Mouse (Mus musculus) hindbrain, embryonic 14.5 days (tissue): ENCODE measurements around the gene Ssr2. TPM values are rescaled to one million over a fixed set of nuclear protein-coding genes. Genes with fewer than 3 reads are reported as not detected.
A peak's percentile ranks its signal among the peaks of the same experiment; 100 is the strongest.

Experiments
- ATAC-seq: fragments of 200-750 bp; cut with Nextera tagmentation; 2 replicates; pipeline ENCODE4 v1.8.0; 2017; ENCODE audit warnings: moderate number of reproducible peaks, mild to moderate bottlenecking, moderate TSS enrichment, moderate library complexity; ENCODE audit not compliant: low FRiP score
- DNase-seq: peaks from one replicate; pipeline ENCODE4 v3.0.0-alpha.2; 2015; ENCODE audit warnings: low spot score
- H3K27ac ChIP-seq: fragments of 300-500 bp; sonication (generic); 2 replicates; pipeline ENCODE4 v1.5.1; 2014; ENCODE audit warnings: mild to moderate bottlenecking, moderate library complexity
- H3K27me3 ChIP-seq: fragments of 300-500 bp; sonication (generic); 2 replicates; pipeline ENCODE4 v1.6.1; 2014; ENCODE audit warnings: mild to moderate bottlenecking, low read length, mixed read lengths; ENCODE audit not compliant: control insufficient read depth, insufficient read depth
- H3K36me3 ChIP-seq: fragments of 300-500 bp; sonication (generic); replicated peaks from 2 replicates; pipeline ENCODE4 v1.6.1; 2014; ENCODE audit not compliant: control insufficient read depth, insufficient read depth
- H3K4me1 ChIP-seq: fragments of 300-500 bp; sonication (generic); replicated peaks from 2 replicates; pipeline ENCODE4 v1.6.1; 2014; ENCODE audit warnings: antibody characterized with exemption, low read length, mixed read lengths; ENCODE audit not compliant: control insufficient read depth, insufficient read depth
- H3K4me2 ChIP-seq: fragments of 300-500 bp; sonication (generic); replicated peaks from 2 replicates; pipeline ENCODE4 v1.6.1; 2014; ENCODE audit warnings: mild to moderate bottlenecking, moderate library complexity
- H3K4me3 ChIP-seq: fragments of 300-500 bp; sonication (generic); replicated peaks from 2 replicates; pipeline ENCODE4 v1.5.1; 2014; ENCODE audit warnings: mild to moderate bottlenecking, low read length
- H3K9ac ChIP-seq: fragments of 300-500 bp; sonication (generic); 2 replicates; pipeline ENCODE4 v1.6.1; 2014
- H3K9me3 ChIP-seq: fragments of 300-500 bp; sonication (generic); 2 replicates; pipeline ENCODE4 v1.6.1; 2016; ENCODE audit warnings: low read length; ENCODE audit not compliant: control insufficient read depth
- WGBS: fragments of 180-500 bp; shearing (Covaris S2); extraction: QIAGEN DNeasy Blood & Tissue Kit; methylation state at CpG from one replicate; pipeline ENCODE4 v1.1.7; 2014; 5-methylcytosine and 5-hydroxymethylcytosine counted together
- polyA plus RNA-seq: library from polyadenylated mRNA; unstranded; fragments of >200 nt; fragmentation: Nextera tagmentation; extraction: Ambion mirVana; gene quantifications from 2 replicates; pipeline ENCODE4 v1.2.1, GENCODE M21; 2014

The Ssr2 gene
- polyA plus RNA-seq, 1 experiment from 2014 or later: 129 TPM

- H3K4me1 ChIP-seq: peaks cover 46% of the 10 kb centered on the region
- WGBS: 0% methylated on average over 15 of the region's 15 CpGs
Observed at GRCm38 (mm10) chr3:88623346-88624135, 47.9 kb downstream of the Ssr2 start.

GRCm38 (mm10) chr3:88624324-88624723 lies 48.6 kb downstream of the Ssr2 start:
- H3K4me2 ChIP-seq: peak overlapping the region; percentile 98
- peak overlapping the region; percentile 99 for H3K9ac ChIP-seq
- H3K27me3 ChIP-seq: no peaks in the 10 kb centered on the region
- H3K4me1 ChIP-seq: peaks cover 50% of the 10 kb centered on the region
- H3K9me3 ChIP-seq: no peaks in the 10 kb centered on the region
- DNase-seq (no peak), ATAC-seq (no peak)
- peak overlapping the region; percentile 70 for H3K4me3 ChIP-seq
- H3K27ac ChIP-seq: peak overlapping the region; percentile 97
- 4% methylated on average over 4 of the region's 4 CpGs for WGBS
- H3K36me3 ChIP-seq: peaks cover 28% of the 10 kb centered on the region

More at GRCm38 (mm10) chr3:88623346-88624135, 47.9 kb downstream of the Ssr2 start:
- Histone ChIP-seq H3K4me2 (peak overlapping the region; percentile 98), H3K4me3 (peak overlapping the region; percentile 70), H3K9me3 (no peaks in the 10 kb centered on the region), H3K27ac (peak overlapping the region; percentile 97), H3K27me3 (no peaks in the 10 kb centered on the region), H3K9ac (peak overlapping the region; percentile 99), H3K36me3 (peaks cover 21% of the 10 kb centered on the region; the same call in 1 of the 2 replicates)
- no peak for ATAC-seq
- peak; percentile 53 for DNase-seq

GRCm38 (mm10) chr3:88624951-88625350 lies 49.3 kb downstream of the Ssr2 start:
- Histone ChIP-seq H3K9ac (peak overlapping the region; percentile 99), H3K9me3 (no peaks in the 10 kb centered on the region), H3K4me3 (peak overlapping the region; percentile 70), H3K4me1 (peaks cover 51% of the 10 kb centered on the region), H3K27me3 (no peaks in the 10 kb centered on the region), H3K4me2 (peak overlapping the region; percentile 98), H3K27ac (peak overlapping the region; percentile 97), H3K36me3 (peaks cover 35% of the 10 kb centered on the region)
- no peak for DNase-seq
- WGBS: 20% methylated on average over 2 of the region's 2 CpGs
- ATAC-seq: no peak

GRCm38 (mm10) chr3:88625531-88625930 lies 49.9 kb downstream of the Ssr2 start:
- ATAC-seq: no peak
- Histone ChIP-seq H3K4me3 (peak overlapping the region; percentile 70; the same call in 1 of the 2 replicates), H3K4me1 (peaks cover 47% of the 10 kb centered on the region), H3K9ac (peak overlapping the region; percentile 99), H3K36me3 (peaks cover 41% of the 10 kb centered on the region), H3K27ac (peak overlapping the region; percentile 97), H3K27me3 (no peaks in the 10 kb centered on the region), H3K4me2 (peak overlapping the region; percentile 98), H3K9me3 (no peaks in the 10 kb centered on the region)
- no peak for DNase-seq
- 91% methylated on average over 7 of the region's 7 CpGs for WGBS

GRCm38 (mm10) chr3:88626316-88626715 lies 50.6 kb downstream of the Ssr2 start:
- peak overlapping the region; percentile 51 for H3K9ac ChIP-seq

GRCm38 (mm10) chr3:88627114-88627513 lies 51.4 kb downstream of the Ssr2 start:
- DNase-seq: no peak

More at GRCm38 (mm10) chr3:88626316-88626715, 50.6 kb downstream of the Ssr2 start:
- Histone ChIP-seq H3K9me3 (no peaks in the 10 kb centered on the region), H3K4me3 (no peak overlapping the region), H3K4me2 (peak overlapping the region; percentile 98), H3K36me3 (peaks cover 48% of the 10 kb centered on the region), H3K27ac (no peak overlapping the region), H3K4me1 (peaks cover 44% of the 10 kb centered on the region), H3K27me3 (no peaks in the 10 kb centered on the region)
- ATAC-seq (no peak), DNase-seq (no peak)
- WGBS: 46% methylated on average over 7 of the region's 7 CpGs

GRCm38 (mm10) chr3:88627535-88627934 lies 51.9 kb downstream of the Ssr2 start:
- Histone ChIP-seq H3K4me1 (peaks cover 44% of the 10 kb centered on the region), H3K36me3 (peaks cover 61% of the 10 kb centered on the region), H3K9me3 (no peaks in the 10 kb centered on the region), H3K4me2 (no peak overlapping the region), H3K27ac (no peak overlapping the region), H3K9ac (no peak overlapping the region), H3K4me3 (no peak overlapping the region), H3K27me3 (no peaks in the 10 kb centered on the region)
- DNase-seq: no peak
- ATAC-seq: no peak
- WGBS: 83% methylated on average over 2 of the region's 2 CpGs

More at GRCm38 (mm10) chr3:88627114-88627513, 51.4 kb downstream of the Ssr2 start:
- Histone ChIP-seq H3K4me3 (no peak overlapping the region), H3K27me3 (no peaks in the 10 kb centered on the region), H3K4me1 (peaks cover 44% of the 10 kb centered on the region), H3K27ac (no peak overlapping the region), H3K9ac (no peak overlapping the region), H3K4me2 (0 out of 2 replicates have a peak overlapping the region, but pooled peaks have one; percentile 17), H3K9me3 (no peaks in the 10 kb centered on the region), H3K36me3 (peaks cover 56% of the 10 kb centered on the region)
- ATAC-seq: no peak
- 71% methylated on average over 4 of the region's 4 CpGs for WGBS

GRCm38 (mm10) chr3:88628766-88629165 lies 53.1 kb downstream of the Ssr2 start:
- Histone ChIP-seq H3K4me1 (peaks cover 44% of the 10 kb centered on the region), H3K9ac (no peak overlapping the region), H3K4me3 (no peak overlapping the region), H3K36me3 (peaks cover 73% of the 10 kb centered on the region), H3K9me3 (no peaks in the 10 kb centered on the region), H3K27ac (no peak overlapping the region), H3K4me2 (no peak overlapping the region), H3K27me3 (no peaks in the 10 kb centered on the region)
- DNase-seq (no peak), ATAC-seq (no peak)
- WGBS: 86% methylated on average over 4 of the region's 4 CpGs

- ATAC-seq (no peak), DNase-seq (no peak)
- H3K36me3 ChIP-seq: peaks cover 78% of the 10 kb centered on the region
- peaks cover 40% of the 10 kb centered on the region for H3K4me1 ChIP-seq
- no peaks in the 10 kb centered on the region for H3K27me3 ChIP-seq
- no peak overlapping the region for H3K4me3 ChIP-seq
- no peak overlapping the region for H3K9ac ChIP-seq
- WGBS: 77% methylated on average over 11 of the region's 13 CpGs
- no peaks in the 10 kb centered on the region for H3K9me3 ChIP-seq
- no peak overlapping the region for H3K4me2 ChIP-seq
- no peak overlapping the region for H3K27ac ChIP-seq
Observed at GRCm38 (mm10) chr3:88629244-88629643, 53.6 kb downstream of the Ssr2 start.
